ENCODE assay signal across 8 mouse cellular contexts in the genomic region with DNA sequence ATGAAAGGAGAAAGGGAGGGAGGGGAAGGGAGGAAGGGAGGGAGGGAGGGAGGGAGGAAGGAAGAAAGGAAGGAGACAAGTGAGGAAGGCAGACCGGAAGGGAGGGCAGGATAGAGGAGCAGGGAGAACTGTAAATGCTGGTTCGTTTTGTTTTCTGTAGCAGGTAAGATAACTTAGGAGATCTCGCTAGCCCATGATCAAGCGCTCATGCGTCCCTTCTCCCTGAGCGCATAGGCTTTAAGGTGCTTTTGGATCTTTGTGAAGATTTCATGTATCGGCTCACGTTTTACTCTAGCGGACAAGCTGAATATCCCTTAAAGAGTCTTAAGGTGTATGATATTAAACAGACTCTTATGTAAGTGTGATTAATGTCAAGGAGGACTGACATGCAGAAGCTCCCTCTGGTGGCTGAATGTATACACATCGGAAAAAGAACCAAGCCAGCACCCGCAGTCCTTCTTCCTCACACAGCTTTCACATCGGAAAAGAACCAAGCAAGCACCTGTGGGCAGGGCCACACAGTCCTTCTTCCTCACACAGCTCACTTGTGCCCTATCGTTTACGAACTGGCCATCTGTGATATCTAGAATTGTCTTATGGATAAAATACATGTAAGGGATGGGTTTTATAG.
DNase-seq lines count a peak whose midpoint lies in the region; ATAC-seq and TF ChIP-seq lines count a peak whose summit lies in the region.

No protein-coding gene starts in this region.

- ATAC-seq in Patski: no peak
- 0 out of 2 replicates have a peak, but pooled peaks have one; percentile 40 for ATAC-seq in intestine, embryonic 14.5 days (replicated peaks; ENCODE audit: low FRiP score, low TSS enrichment, low read depth)
- ATAC-seq in midbrain, embryonic 11.5 days (ENCODE audit: low FRiP score): peak; percentile 73

- peaks cover 13% of the 10 kb centered on the region for H3K27me3 ChIP-seq in Patski
- H3K27me3 ChIP-seq in intestine, embryonic 14.5 days (replicated peaks; ENCODE audit: control insufficient read depth, insufficient read depth, low read length): no peaks in the 10 kb centered on the region
- no peaks in the 10 kb centered on the region for H3K27me3 ChIP-seq in midbrain, embryonic 11.5 days (ENCODE audit: control insufficient read depth, insufficient read depth, low read length)

- no peaks in the 10 kb centered on the region for H3K4me1 ChIP-seq in intestine, embryonic 14.5 days (replicated peaks; ENCODE audit: control insufficient read depth, insufficient read depth, low read length)
- no peaks in the 10 kb centered on the region for H3K4me1 ChIP-seq in midbrain, embryonic 11.5 days (ENCODE audit: control insufficient read depth, insufficient read depth, low read length)

- CTCF ChIA-PET in Patski (lab: Charles Lee): interaction anchor here (0.8 to 1.1 kb wide), 3 partner anchors 253 to 378 kb away, joined by 3 to 4 read pairs (median 3); no protein-coding TSS in a partner anchor

- 37% methylated on average over 14 of the region's 14 CpGs for WGBS in intestine, embryonic 14.5 days
- WGBS in midbrain, embryonic 11.5 days: 51% methylated on average over 14 of the region's 14 CpGs

- H3K36me3 ChIP-seq in intestine, embryonic 14.5 days (ENCODE audit: control insufficient read depth, insufficient read depth, low read length): no peaks in the 10 kb centered on the region
- H3K36me3 ChIP-seq in midbrain, embryonic 11.5 days (ENCODE audit: control insufficient read depth, insufficient read depth, low read length): no peaks in the 10 kb centered on the region

- no peak overlapping the region for H3K9ac ChIP-seq in intestine, embryonic 14.5 days (ENCODE audit: low read length)
- no peak overlapping the region for H3K9ac ChIP-seq in midbrain, embryonic 11.5 days (ENCODE audit: low read length)

- H3K9me3 ChIP-seq in intestine, embryonic 14.5 days (ENCODE audit: control insufficient read depth, low read length): no peaks in the 10 kb centered on the region
- no peaks in the 10 kb centered on the region for H3K9me3 ChIP-seq in midbrain, embryonic 11.5 days (ENCODE audit: control insufficient read depth, low read length)

- H3K4me2 ChIP-seq in intestine, embryonic 14.5 days (ENCODE audit: low read length): no peak overlapping the region
- no peak overlapping the region for H3K4me2 ChIP-seq in midbrain, embryonic 11.5 days

- no peak overlapping the region for H3K27ac ChIP-seq in intestine, embryonic 14.5 days (ENCODE audit: low read depth)
- no peak overlapping the region for H3K27ac ChIP-seq in midbrain, embryonic 11.5 days (ENCODE audit: low read depth, low read length)

- no peak overlapping the region for H3K4me3 ChIP-seq in intestine, embryonic 14.5 days (ENCODE audit: low read depth, low read length)
- H3K4me3 ChIP-seq in midbrain, embryonic 11.5 days (ENCODE audit: low read depth, low read length): no peak overlapping the region

- DNase-seq in cerebellum, adult 18-20 months: peak; percentile 15 to 23
- no peak for DNase-seq in cerebellum, adult 11-12 months
- no peak for DNase-seq in Patski (ENCODE audit: low read depth, low spot score)
- DNase-seq in fibroblast of lung, adult 2 months (ENCODE audit: low read depth): peak; percentile 12
- DNase-seq in intestine, embryonic 14.5 days (ENCODE audit: low spot score): peak; percentile 56
- DNase-seq in left cerebral cortex, adult 8-10 months (ENCODE audit: low spot score in 2 of 2): peak; percentile 10 to 21
- peak; percentile 93 for DNase-seq in midbrain, embryonic 11.5 days (ENCODE audit: low spot score, missing footprints)
- peak; percentile 30 for DNase-seq in thymus, postnatal 14 days

- POLR2A ChIA-PET in Patski (lab: Charles Lee): no interaction called here

- in situ Hi-C loops in Patski (cut with MboI; ENCODE audit: low pct_unique_long_range_greater_than_20kb): loop anchor here (5.0 to 10.0 kb wide), 2 partner anchors 326 to 378 kb away; no protein-coding TSS in a partner anchor

- peak; percentile 55 for TF ChIP-seq CTCF in Patski (IDR thresholded peaks at IDR 0.05)

Comparison
In these comparisons a context has a peak if more than half of its experiments do, and no peak if none do; other contexts are left out.
1. DNase-seq: peak in cerebellum, adult 18-20 months (2 of 2), fibroblast of lung, adult 2 months (single experiment), intestine, embryonic 14.5 days (single experiment), left cerebral cortex, adult 8-10 months (2 of 2), midbrain, embryonic 11.5 days (single experiment) and thymus, postnatal 14 days (single experiment); none in cerebellum, adult 11-12 months (single experiment) and Patski (single experiment).